Mouse (Mus musculus): ENCODE results near the gene Slc35d2.

GRCm38 (mm10) chr13:64150121-64150520 is 21.0 kb upstream of the Slc35d2 start:
- TF ChIP-seq POLR2A (IDR thresholded peaks at IDR 0.05; ENCODE audit: control insufficient read depth, low read depth, low read length) (no peak), CTCF (IDR thresholded peaks at IDR 0.05; ENCODE audit: control insufficient read depth, insufficient read depth, insufficient replicate concordance, low read depth, low read length) (no peak)
